Mouse (Mus musculus) intestine, embryonic 14.5 days (tissue): ENCODE results near the gene Rere. TPM values are rescaled to one million over a fixed set of nuclear protein-coding genes. Genes with fewer than 3 reads are reported as not detected.
"Not testable (repeated sequence)": the region's sequence is repeated elsewhere in the genome, so short reads cannot be mapped to it uniquely, and the experiment has no call there.

Experiments
- ATAC-seq: fragments of 200-750 bp; cut with Nextera tagmentation; replicated peaks from 2 replicates; pipeline ENCODE4 v1.8.0; 2017; ENCODE audit warnings: low read depth, moderate number of reproducible peaks, moderate TSS enrichment, moderate library complexity; ENCODE audit not compliant: low FRiP score, low TSS enrichment
- DNase-seq: peaks from one replicate; pipeline ENCODE4 v3.0.0-alpha.2; 2018; ENCODE audit warnings: low spot score
- H3K27ac ChIP-seq: fragments of 300-500 bp; sonication (generic); 2 replicates; pipeline ENCODE4 v1.5.1; 2014; ENCODE audit warnings: low read depth, mild to moderate bottlenecking, control low read depth
- H3K27me3 ChIP-seq: fragments of 300-500 bp; sonication (generic); replicated peaks from 2 replicates; pipeline ENCODE4 v1.6.1; 2014; ENCODE audit warnings: low read length, control low read depth; ENCODE audit not compliant: control insufficient read depth, insufficient read depth
- H3K36me3 ChIP-seq: fragments of 300-500 bp; sonication (generic); 2 replicates; pipeline ENCODE4 v1.6.1; 2014; ENCODE audit warnings: low read length, control low read depth; ENCODE audit not compliant: control insufficient read depth, insufficient read depth
- H3K4me1 ChIP-seq: fragments of 300-500 bp; sonication (generic); replicated peaks from 2 replicates; pipeline ENCODE4 v1.6.1; 2014; ENCODE audit warnings: low read length, control low read depth, mixed read lengths; ENCODE audit not compliant: control insufficient read depth, insufficient read depth
- H3K4me2 ChIP-seq: fragments of 300-500 bp; sonication (generic); 2 replicates; pipeline ENCODE4 v1.6.1; 2014; ENCODE audit warnings: low read length
- H3K4me3 ChIP-seq: fragments of 300-500 bp; sonication (generic); 2 replicates; pipeline ENCODE4 v1.5.1; 2014; ENCODE audit warnings: low read depth, low read length, control low read depth, mixed read lengths
- H3K9ac ChIP-seq: fragments of 300-500 bp; sonication (generic); 2 replicates; pipeline ENCODE4 v1.6.1; 2014; ENCODE audit warnings: mild to moderate bottlenecking, low read length
- H3K9me3 ChIP-seq: fragments of 300-500 bp; sonication (generic); 2 replicates; pipeline ENCODE4 v1.6.1; 2016; ENCODE audit warnings: low read length, control low read depth; ENCODE audit not compliant: control insufficient read depth
- whole genome bisulfite sequencing: fragments of 180-500 bp; shearing (Covaris S2); extraction: QIAGEN DNeasy Blood & Tissue Kit; methylation state at CpG from one replicate; pipeline ENCODE4 v1.1.7; 2014; 5-methylcytosine and 5-hydroxymethylcytosine counted together
- polyA plus RNA-seq: library from polyadenylated mRNA; unstranded; fragments of >200 nt; fragmentation: Nextera tagmentation; extraction: Ambion mirVana; gene quantifications from 2 replicates; pipeline ENCODE4 v1.2.1, GENCODE M21; 2014

Gene Rere
- polyA plus RNA-seq, 1 experiment from 2014 or later, result 38.0 TPM

GRCm38 (mm10) chr4:150270718-150271117, 10.7 kb upstream of the Rere start:
- not testable (repeated sequence) for ATAC-seq, H3K9ac ChIP-seq, H3K27me3 ChIP-seq, H3K27ac ChIP-seq, DNase-seq, H3K4me3 ChIP-seq, H3K9me3 ChIP-seq, H3K36me3 ChIP-seq, H3K4me2 ChIP-seq
- H3K4me1 ChIP-seq, result peaks cover 26% of the 10 kb centered on the region
- WGBS, result 76% methylated on average over 4 of the region's 4 CpGs

DNA sequence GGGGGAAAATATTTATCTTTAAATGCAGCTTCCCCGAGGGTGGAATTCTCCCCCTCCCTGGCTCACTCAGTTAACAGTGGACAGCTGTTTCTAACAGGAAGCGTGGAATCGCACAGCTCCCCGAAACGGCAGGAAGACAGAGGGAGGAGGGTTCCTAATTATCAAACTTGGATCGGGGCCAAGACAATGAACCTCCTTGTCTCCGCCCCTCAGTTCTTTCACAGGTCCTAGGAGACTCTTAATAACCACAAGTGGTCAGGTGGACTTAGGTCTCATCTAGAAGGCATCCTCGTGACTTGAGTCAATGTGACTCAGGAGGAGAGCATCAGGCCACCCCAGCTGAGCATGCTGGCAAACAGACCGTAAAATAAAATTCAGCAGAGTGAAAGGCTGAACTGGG, 8.7 kb upstream of the Rere start:
- Histone ChIP-seq H3K4me2 (peak overlapping the region; percentile 34), H3K4me3 (no peak overlapping the region), H3K9ac (0 out of 2 replicates have a peak overlapping the region, but pooled peaks have one; percentile 13), H3K9me3 (no peaks in the 10 kb centered on the region), H3K36me3 (no peaks in the 10 kb centered on the region), H3K27me3 (no peaks in the 10 kb centered on the region), H3K27ac (peak overlapping the region; percentile 76), H3K4me1 (peaks cover 26% of the 10 kb centered on the region)
- 3% methylated on average over 9 of the region's 9 CpGs for WGBS
- peak; percentile 88 for ATAC-seq
- DNase-seq, result peak; percentile 80

DNA sequence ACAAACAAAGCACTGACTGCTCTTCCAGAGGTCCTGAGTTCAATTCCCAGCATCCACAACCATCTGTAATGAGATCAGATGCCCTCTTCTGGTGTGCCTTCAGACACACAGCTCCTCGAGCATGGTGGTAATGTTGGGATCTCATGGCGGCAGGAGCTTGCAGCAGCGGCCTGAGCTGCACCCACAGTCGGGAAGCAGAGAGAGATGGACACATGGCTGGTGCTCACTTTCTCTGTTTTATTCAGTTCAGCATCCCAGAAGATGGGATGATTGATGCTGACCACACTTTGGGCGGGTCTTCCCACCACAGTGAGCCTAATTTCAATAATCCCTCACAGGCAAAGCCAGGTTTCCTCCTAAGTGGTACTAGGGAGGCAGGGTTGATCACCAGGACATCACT, 5.9 kb upstream of the Rere start:
- H3K9ac ChIP-seq, result no peak overlapping the region
- no peaks in the 10 kb centered on the region for H3K27me3 ChIP-seq
- H3K4me1 ChIP-seq, result peaks cover 20% of the 10 kb centered on the region
- no peak overlapping the region for H3K4me2 ChIP-seq
- H3K36me3 ChIP-seq, result no peaks in the 10 kb centered on the region
- ATAC-seq (no peak), DNase-seq (no peak)
- no peaks in the 10 kb centered on the region for H3K9me3 ChIP-seq
- WGBS, result 83% methylated on average over 5 of the region's 5 CpGs
- H3K4me3 ChIP-seq, result no peak overlapping the region
- no peak overlapping the region for H3K27ac ChIP-seq

- peaks cover 19% of the 10 kb centered on the region for H3K4me1 ChIP-seq
- not testable (repeated sequence) for H3K27ac ChIP-seq, H3K4me3 ChIP-seq, DNase-seq, H3K9me3 ChIP-seq, H3K27me3 ChIP-seq, ATAC-seq, H3K4me2 ChIP-seq, H3K36me3 ChIP-seq, H3K9ac ChIP-seq
- 84% methylated on average over 5 of the region's 7 CpGs for WGBS
Observed at GRCm38 (mm10) chr4:150279336-150279735, 2.1 kb upstream of the Rere start.

DNA sequence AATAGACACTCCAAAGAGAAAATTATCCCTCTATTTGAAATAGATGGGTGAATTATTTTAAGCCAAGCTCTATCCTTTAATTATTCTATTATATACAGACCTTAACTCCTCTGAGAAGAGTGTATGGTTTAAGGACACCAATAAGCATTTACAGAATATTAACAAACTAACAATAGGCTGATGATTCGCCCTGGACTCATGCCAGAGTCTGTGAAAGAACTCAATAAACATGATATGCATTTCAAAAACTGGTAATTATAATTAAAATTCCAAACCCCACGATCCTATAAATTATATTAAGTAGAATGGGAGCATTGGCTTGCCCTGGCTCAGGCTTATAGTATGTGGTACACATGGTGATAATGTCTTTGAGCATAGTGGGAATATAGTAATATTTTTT, 1.4 kb upstream of the Rere start:
- H3K27ac ChIP-seq, result no peak overlapping the region
- no peak for DNase-seq

DNA sequence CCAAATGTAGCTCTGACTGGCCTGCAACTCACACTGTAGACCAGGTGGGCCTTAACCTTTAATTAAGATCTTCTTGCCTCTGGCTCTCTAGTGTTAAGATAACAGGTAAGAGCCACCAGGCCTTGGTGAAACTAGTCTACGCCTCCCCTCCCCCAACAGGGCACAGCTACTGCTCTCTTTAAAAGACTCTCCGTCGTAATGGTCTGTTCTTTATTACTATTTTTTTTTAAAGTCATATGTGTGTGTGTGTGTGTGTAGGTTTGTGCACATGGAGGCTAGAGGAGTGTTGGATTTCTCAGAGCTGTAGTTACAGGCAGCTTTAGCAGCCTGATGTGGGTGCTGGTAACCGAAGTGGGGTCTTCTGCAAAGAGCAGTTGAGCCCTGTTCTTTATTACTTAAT, 987 bp upstream of the Rere start:
- H3K9ac ChIP-seq, result peak overlapping the region; percentile 87

More for the DNA sequence above, 1.4 kb upstream of the Rere start:
- Histone ChIP-seq H3K27me3 (no peaks in the 10 kb centered on the region), H3K9ac (no peak overlapping the region), H3K4me2 (peak overlapping the region; percentile 63; the same call in 1 of the 2 replicates), H3K4me3 (no peak overlapping the region), H3K36me3 (no peaks in the 10 kb centered on the region), H3K4me1 (peaks cover 21% of the 10 kb centered on the region), H3K9me3 (no peaks in the 10 kb centered on the region)
- no peak for ATAC-seq
- WGBS, result 72% methylated on average over 2 of the region's 2 CpGs

GRCm38 (mm10) chr4:150281891-150282630, 615 bp downstream of the Rere start:
- Histone ChIP-seq H3K27ac (peak overlapping the region; percentile 98), H3K9ac (peak overlapping the region; percentile 97), H3K4me2 (peak overlapping the region; percentile 63), H3K4me1 (peaks cover 21% of the 10 kb centered on the region), H3K4me3 (peak overlapping the region; percentile 96), H3K9me3 (no peaks in the 10 kb centered on the region), H3K27me3 (no peaks in the 10 kb centered on the region), H3K36me3 (no peaks in the 10 kb centered on the region)
- ATAC-seq (peak; percentile 16), DNase-seq (peak; percentile 83)
- under 1% methylated on average over 50 of the region's 50 CpGs for WGBS

More for the DNA sequence above, 987 bp upstream of the Rere start:
- H3K36me3 ChIP-seq, result no peaks in the 10 kb centered on the region
- peak overlapping the region; percentile 96 for H3K4me3 ChIP-seq
- peaks cover 21% of the 10 kb centered on the region for H3K4me1 ChIP-seq
- no peaks in the 10 kb centered on the region for H3K27me3 ChIP-seq
- peak overlapping the region; percentile 98 for H3K27ac ChIP-seq
- peak; percentile 59 for DNase-seq
- ATAC-seq, result no peak
- H3K4me2 ChIP-seq, result peak overlapping the region; percentile 63
- WGBS, result 40% methylated on average over 4 of the region's 4 CpGs
- no peaks in the 10 kb centered on the region for H3K9me3 ChIP-seq

DNA sequence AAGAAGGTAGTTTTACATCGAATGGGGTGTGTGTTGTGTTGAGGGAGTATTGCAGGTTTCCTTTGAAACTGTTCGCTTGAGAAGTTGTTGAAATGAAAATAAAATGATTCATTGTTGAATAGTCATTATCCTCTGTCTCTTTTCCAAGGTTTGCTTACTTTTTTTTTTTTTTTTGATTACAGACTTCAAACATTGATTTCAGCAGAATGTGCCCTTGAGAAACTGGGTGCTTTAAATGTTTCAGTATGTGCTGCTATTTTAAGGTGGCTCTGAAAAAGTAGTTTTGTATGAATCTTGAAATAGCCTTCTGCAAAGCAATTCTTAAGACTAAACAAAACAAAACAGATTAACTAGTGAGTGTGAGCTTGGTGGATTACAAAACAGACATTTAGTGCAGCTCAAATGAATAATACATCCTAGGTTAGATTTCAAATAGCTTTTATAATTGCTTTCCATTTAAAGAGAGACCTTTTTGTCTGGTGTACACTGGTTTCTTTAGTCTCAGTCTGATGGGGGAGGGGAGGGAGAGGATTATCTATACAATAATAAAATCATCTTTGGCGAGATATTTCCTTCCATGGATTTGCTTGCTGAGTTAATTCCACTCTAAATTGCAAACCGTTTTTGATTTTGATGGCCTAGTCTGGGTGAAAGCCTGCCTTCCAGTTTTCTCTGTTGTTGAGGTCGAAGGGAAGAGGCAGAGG, 1.3 kb downstream of the Rere start:
- Histone ChIP-seq H3K9me3 (no peaks in the 10 kb centered on the region), H3K36me3 (no peaks in the 10 kb centered on the region), H3K27ac (peak overlapping the region; percentile 98), H3K4me3 (peak overlapping the region; percentile 96), H3K4me1 (peaks cover 21% of the 10 kb centered on the region), H3K9ac (peak overlapping the region; percentile 97), H3K4me2 (peak overlapping the region; percentile 63), H3K27me3 (no peaks in the 10 kb centered on the region)
- no peak for DNase-seq
- WGBS, result 6% methylated on average over 5 of the region's 5 CpGs
- no peak for ATAC-seq
